Mouse (Mus musculus): ENCODE measurements around the gene Fsd1l.

- TF ChIP-seq CTCF (IDR thresholded peaks at IDR 0.05; ENCODE audit: insufficient read depth, low read depth, low read length): no peak
- TF ChIP-seq POLR2A (IDR thresholded peaks at IDR 0.05; ENCODE audit: insufficient read depth, low read depth, low read length): no peak
Observed at GRCm38 (mm10) chr4:53628924-53629323, 2.3 kb upstream of the Fsd1l start.

Data from olfactory bulb, adult 2 months (tissue).